8 mouse cellular contexts compared by ENCODE assay signal in genomic region chr13:24521446-24522342, GRCm38 (mm10).
A peak's percentile ranks its signal among the peaks of the same experiment; 100 is the strongest.
DNase-seq lines count a peak whose midpoint lies in the region; ATAC-seq lines count a peak whose summit lies in the region.

No protein-coding gene starts in this region.

- no peaks in the 10 kb centered on the region for H3K36me3 ChIP-seq in limb, embryonic 11.5 days (ENCODE audit: control insufficient read depth, insufficient read depth, low read length)
- no peaks in the 10 kb centered on the region for H3K36me3 ChIP-seq in limb, embryonic 10.5 days
- H3K36me3 ChIP-seq in midbrain, embryonic 12.5 days, result no peaks in the 10 kb centered on the region

- no peak overlapping the region for H3K4me3 ChIP-seq in limb, embryonic 11.5 days (ENCODE audit: low read depth, low read length)
- no peak overlapping the region for H3K4me3 ChIP-seq in limb, embryonic 10.5 days
- no peak overlapping the region for H3K4me3 ChIP-seq in midbrain, embryonic 12.5 days

- H3K9me3 ChIP-seq in limb, embryonic 11.5 days (ENCODE audit: control insufficient read depth, low read length), result no peaks in the 10 kb centered on the region
- H3K9me3 ChIP-seq in limb, embryonic 10.5 days (replicated peaks), result no peaks in the 10 kb centered on the region
- no peaks in the 10 kb centered on the region for H3K9me3 ChIP-seq in midbrain, embryonic 12.5 days

- no peak overlapping the region for H3K9ac ChIP-seq in limb, embryonic 11.5 days (ENCODE audit: low read length)
- no peak overlapping the region for H3K9ac ChIP-seq in midbrain, embryonic 12.5 days (replicated peaks)

- no peak for ATAC-seq in limb, embryonic 11.5 days (ENCODE audit: insufficient number of reproducible peaks, low FRiP score, low TSS enrichment, low read depth)
- peak; percentile 76 for ATAC-seq in midbrain, embryonic 12.5 days (ENCODE audit: low FRiP score, low read depth)

- H3K4me1 ChIP-seq in limb, embryonic 11.5 days (ENCODE audit: control insufficient read depth, insufficient read depth, low read length), result no peaks in the 10 kb centered on the region
- peaks cover 6% of the 10 kb centered on the region for H3K4me1 ChIP-seq in limb, embryonic 10.5 days
- H3K4me1 ChIP-seq in midbrain, embryonic 12.5 days, result peaks cover 16% of the 10 kb centered on the region

- WGBS in limb, embryonic 11.5 days, result 74% methylated on average over 18 of the region's 18 CpGs
- 78% methylated on average over 18 of the region's 18 CpGs for WGBS in limb, embryonic 10.5 days
- 29% methylated on average over 18 of the region's 18 CpGs for WGBS in midbrain, embryonic 12.5 days

- H3K4me2 ChIP-seq in limb, embryonic 11.5 days (ENCODE audit: low read depth, severe bottlenecking), result no peak overlapping the region
- peak overlapping the region; percentile 37 for H3K4me2 ChIP-seq in midbrain, embryonic 12.5 days (replicated peaks)

- H3K27ac ChIP-seq in limb, embryonic 11.5 days (replicated peaks; ENCODE audit: low read depth, low read length), result no peak overlapping the region
- no peak overlapping the region for H3K27ac ChIP-seq in limb, embryonic 10.5 days
- H3K27ac ChIP-seq in midbrain, embryonic 12.5 days (replicated peaks), result no peak overlapping the region

- peak; percentile 54 for DNase-seq in limb, embryonic 11.5 days (ENCODE audit: low spot score)
- no peak for DNase-seq in limb, embryonic 10.5 days (ENCODE audit: low spot score)
- peak; percentile 66 to 70 for DNase-seq in frontal cortex, postnatal 10 days (ENCODE audit: low spot score in 2 of 2)
- DNase-seq in layer of hippocampus, postnatal 10 days (ENCODE audit: low spot score in 2 of 2), result peak; percentile 41 to 53
- no peak for DNase-seq in spleen, postnatal 4 days (ENCODE audit: low spot score in 2 of 2)
- no peak for DNase-seq in gastrocnemius, adult 8-10 months (ENCODE audit: low spot score in 2 of 2)
- no peak for DNase-seq in urinary bladder, adult 2 months (ENCODE audit: low spot score)

- no peaks in the 10 kb centered on the region for H3K27me3 ChIP-seq in limb, embryonic 11.5 days (ENCODE audit: control insufficient read depth, insufficient read depth, low read length)
- H3K27me3 ChIP-seq in limb, embryonic 10.5 days (ENCODE audit: low read depth, poor library complexity, severe bottlenecking), result no peaks in the 10 kb centered on the region
- peaks cover 6% of the 10 kb centered on the region; the same call in 1 of the 2 replicates for H3K27me3 ChIP-seq in midbrain, embryonic 12.5 days

Comparison
In these comparisons a context has a peak if more than half of its experiments do, and no peak if none do; other contexts are left out.
1. DNase-seq: peak in limb, embryonic 11.5 days (single experiment), frontal cortex, postnatal 10 days (2 of 2) and layer of hippocampus, postnatal 10 days (2 of 2); none in limb, embryonic 10.5 days (single experiment), spleen, postnatal 4 days (0 of 2), gastrocnemius, adult 8-10 months (0 of 2) and urinary bladder, adult 2 months (single experiment).